Mouse (Mus musculus) CH12.LX (cell line): ENCODE measurements around the gene Fam222a. TPM values are rescaled to one million over a fixed set of nuclear protein-coding genes. Genes with fewer than 3 reads are reported as not detected.

Source experiments
- DNase-seq: peaks from one replicate; pipeline ENCODE4 v3.0.0-alpha.2; 2013; ENCODE audit errors: extremely low read depth
- H3K27ac ChIP-seq: 2 replicates; pipeline ENCODE4 v1.5.1; 2012; ENCODE audit warnings: low read depth, mild to moderate bottlenecking, control low read depth, moderate library complexity; ENCODE audit not compliant: insufficient read depth
- H3K27me3 ChIP-seq: replicated peaks from 2 replicates; pipeline ENCODE3; 2012; ENCODE audit warnings: inconsistent platforms
- H3K36me3 ChIP-seq, 2 experiments: replicated peaks in 1 of 2; 2 replicates each; pipeline versions ENCODE3 to v1.6.1; 2012; ENCODE audit warnings: inconsistent platforms in 1 of 2, low read length in 1 of 2, mild to moderate bottlenecking in 1 of 2, mixed read lengths in 1 of 2, moderate library complexity in 1 of 2; ENCODE audit not compliant: control insufficient read depth in 1 of 2, insufficient read depth in 1 of 2
- H3K4me1 ChIP-seq, 2 experiments: 2 replicates each; pipeline ENCODE4 v1.6.1; 2012; ENCODE audit warnings: inconsistent platforms in 1 of 2, moderate library complexity in 1 of 2; ENCODE audit not compliant: insufficient read depth in 2 of 2, control insufficient read depth in 1 of 2
- H3K4me2 ChIP-seq: 2 replicates; pipeline ENCODE4 v1.6.1; 2012; ENCODE audit warnings: low read depth, mild to moderate bottlenecking, control low read depth; ENCODE audit not compliant: poor library complexity, insufficient read depth, severe bottlenecking
- H3K4me3 ChIP-seq, 3 experiments: fragments of 150-350 bp in 1 of 3; sonication (generic) in 1 of 3; replicated peaks in 1 of 3; 2 replicates each; pipeline versions ENCODE3 to v1.5.1; 2011 to 2012; ENCODE audit warnings: low read depth in 2 of 3, low read length in 2 of 3, mild to moderate bottlenecking in 2 of 3, moderate library complexity in 2 of 3, control low read depth in 1 of 3, improper control_type of control experiment in 1 of 3, inconsistent platforms in 1 of 3, mixed read lengths in 1 of 3; ENCODE audit not compliant: poor library complexity in 1 of 3
- H3K79me2 ChIP-seq: replicated peaks from 2 replicates; pipeline ENCODE4 v1.6.1; 2012; ENCODE audit warnings: mild to moderate bottlenecking, moderate library complexity; ENCODE audit not compliant: control insufficient read depth, poor library complexity, insufficient read depth, severe bottlenecking; ENCODE audit errors: extremely low read depth
- H3K9ac ChIP-seq: 2 replicates; pipeline ENCODE4 v1.6.1; 2012; ENCODE audit warnings: low read depth, mild to moderate bottlenecking, control low read depth, moderate library complexity; ENCODE audit not compliant: insufficient read depth
- H3K9me3 ChIP-seq: replicated peaks from 2 replicates; pipeline ENCODE3; 2012; ENCODE audit warnings: low read length, inconsistent platforms, mixed read lengths
- BHLHE40 ChIP-seq: IDR thresholded peaks from 2 replicates; pipeline ENCODE4 v1.6.1; 2011; ENCODE audit warnings: mild to moderate bottlenecking, low read depth, low read length, improper control_type of control experiment
- CHD2 ChIP-seq: IDR thresholded peaks from 2 replicates; pipeline ENCODE4 v1.6.1; 2011; ENCODE audit warnings: low read length, improper control_type of control experiment
- CTCF ChIP-seq, 2 experiments: IDR thresholded peaks in 1 of 2; conservative IDR thresholded peaks in 1 of 2; 2 replicates each; pipeline ENCODE4 v1.5.1; 2011 to 2012; ENCODE audit warnings: low read depth in 2 of 2, low read length in 2 of 2, improper control_type of control experiment in 1 of 2, inconsistent platforms in 1 of 2, mild to moderate bottlenecking in 1 of 2, moderate library complexity in 1 of 2
- ETS1 ChIP-seq: conservative IDR thresholded peaks from 2 replicates; pipeline ENCODE4 v1.6.1; 2012; ENCODE audit warnings: low read depth, mild to moderate bottlenecking, inconsistent platforms, low read length, improper control_type of control experiment, moderate library complexity
- GABPA ChIP-seq: IDR thresholded peaks from 2 replicates; pipeline ENCODE4 v1.6.1; 2012; ENCODE audit warnings: low read depth, low read length, improper control_type of control experiment, inconsistent platforms; ENCODE audit not compliant: insufficient replicate concordance
- HCFC1 ChIP-seq: IDR thresholded peaks from 2 replicates; pipeline ENCODE4 v1.6.1; 2012; ENCODE audit warnings: low read depth, mild to moderate bottlenecking, inconsistent platforms, low read length, improper control_type of control experiment
- JUN ChIP-seq: IDR thresholded peaks from 2 replicates; pipeline ENCODE4 v1.6.1; 2011; ENCODE audit warnings: low read depth, mild to moderate bottlenecking, low read length, improper control_type of control experiment, moderate library complexity; ENCODE audit not compliant: insufficient read depth
- JUND ChIP-seq: conservative IDR thresholded peaks from 2 replicates; pipeline ENCODE4 v1.6.1; 2011; ENCODE audit warnings: low read depth, low read length, improper control_type of control experiment
- KAT2A ChIP-seq: IDR thresholded peaks from 2 replicates; pipeline ENCODE4 v1.6.1; 2012; ENCODE audit warnings: low read length, improper control_type of control experiment, inconsistent platforms; ENCODE audit not compliant: insufficient replicate concordance
- MAZ ChIP-seq: IDR thresholded peaks from 2 replicates; pipeline ENCODE4 v1.6.1; 2012; ENCODE audit warnings: low read depth, mild to moderate bottlenecking, inconsistent platforms, low read length, improper control_type of control experiment, moderate library complexity
- MYC ChIP-seq: IDR thresholded peaks from 2 replicates; pipeline ENCODE4 v1.6.1; 2011; ENCODE audit warnings: low read depth, mild to moderate bottlenecking, improper control_type of control experiment, low read length
- NELFE ChIP-seq: IDR thresholded peaks from 2 replicates; pipeline ENCODE4 v1.6.1; 2011; ENCODE audit warnings: low read depth, low read length, improper control_type of control experiment
- PAX5 ChIP-seq: IDR thresholded peaks from 2 replicates; pipeline ENCODE4 v1.6.1; 2012; ENCODE audit warnings: low read length, inconsistent platforms, mixed read lengths
- POLR2AphosphoS2 ChIP-seq: IDR thresholded peaks from 2 replicates; pipeline ENCODE4 v1.6.1; 2011; ENCODE audit warnings: low read depth, low read length, improper control_type of control experiment
- RAD21 ChIP-seq: IDR thresholded peaks from 2 replicates; pipeline ENCODE4 v1.6.1; 2011; ENCODE audit warnings: low read depth, mild to moderate bottlenecking, low read length, improper control_type of control experiment, moderate library complexity
- RCOR1 ChIP-seq: conservative IDR thresholded peaks from 2 replicates; pipeline ENCODE4 v1.6.1; 2012; ENCODE audit warnings: low read depth, mild to moderate bottlenecking, inconsistent platforms, low read length, improper control_type of control experiment
- SIN3A ChIP-seq: IDR thresholded peaks from 2 replicates; pipeline ENCODE4 v1.6.1; 2012; ENCODE audit warnings: low read length, improper control_type of control experiment, inconsistent platforms
- SMC3 ChIP-seq: IDR thresholded peaks from 2 replicates; pipeline ENCODE4 v1.6.1; 2011; ENCODE audit warnings: low read depth, low read length, improper control_type of control experiment
- TBP ChIP-seq: conservative IDR thresholded peaks from 2 replicates; pipeline ENCODE4 v1.6.1; 2011; ENCODE audit warnings: low read depth, low read length, improper control_type of control experiment
- UBTF ChIP-seq: IDR thresholded peaks from 2 replicates; pipeline ENCODE4 v1.6.1; 2012; ENCODE audit warnings: low read depth, mild to moderate bottlenecking, inconsistent platforms, low read length, improper control_type of control experiment, moderate library complexity
- dilution Hi-C: fragments of 300-500 bp; cut with MboI; formaldehyde crosslinking; loops from 2 replicates; pipeline ENCODE4 v1.14.3; 2020; ENCODE audit warnings: low sequenced_read_pairs; ENCODE audit not compliant: extremely low pct_unique_long_range_greater_than_20kb, extremely low pct_ligation_motif_present
- in situ Hi-C: fragments of 300-500 bp; cut with MboI; formaldehyde crosslinking; loops from 3 replicates; pipeline ENCODE4 v1.14.3; 2019; ENCODE audit warnings: low sequenced_read_pairs, low pct_ligation_motif_present, low pct_unique_long_range_greater_than_20kb, mixed read lengths
- polyA plus RNA-seq: library from polyadenylated mRNA; unstranded; fragments of >175 nt; gene quantifications from 2 replicates; pipeline ENCODE4 v1.2.1, GENCODE M21; 2012; ENCODE audit warnings: low read depth; ENCODE audit not compliant: insufficient read length
- total RNA-seq, 2 experiments: library from RNA; depleted of rRNA; stranded (reverse); fragments of 300-350 nt in 1 of 2; fragments of >200 nt in 1 of 2; gene quantifications; 2 replicates each; pipeline ENCODE4 v1.2.3; 2012 to 2014

The Fam222a gene
- total and polyA plus RNA-seq, 3 experiments, result 0.13 TPM; not detected in 2

DNA sequence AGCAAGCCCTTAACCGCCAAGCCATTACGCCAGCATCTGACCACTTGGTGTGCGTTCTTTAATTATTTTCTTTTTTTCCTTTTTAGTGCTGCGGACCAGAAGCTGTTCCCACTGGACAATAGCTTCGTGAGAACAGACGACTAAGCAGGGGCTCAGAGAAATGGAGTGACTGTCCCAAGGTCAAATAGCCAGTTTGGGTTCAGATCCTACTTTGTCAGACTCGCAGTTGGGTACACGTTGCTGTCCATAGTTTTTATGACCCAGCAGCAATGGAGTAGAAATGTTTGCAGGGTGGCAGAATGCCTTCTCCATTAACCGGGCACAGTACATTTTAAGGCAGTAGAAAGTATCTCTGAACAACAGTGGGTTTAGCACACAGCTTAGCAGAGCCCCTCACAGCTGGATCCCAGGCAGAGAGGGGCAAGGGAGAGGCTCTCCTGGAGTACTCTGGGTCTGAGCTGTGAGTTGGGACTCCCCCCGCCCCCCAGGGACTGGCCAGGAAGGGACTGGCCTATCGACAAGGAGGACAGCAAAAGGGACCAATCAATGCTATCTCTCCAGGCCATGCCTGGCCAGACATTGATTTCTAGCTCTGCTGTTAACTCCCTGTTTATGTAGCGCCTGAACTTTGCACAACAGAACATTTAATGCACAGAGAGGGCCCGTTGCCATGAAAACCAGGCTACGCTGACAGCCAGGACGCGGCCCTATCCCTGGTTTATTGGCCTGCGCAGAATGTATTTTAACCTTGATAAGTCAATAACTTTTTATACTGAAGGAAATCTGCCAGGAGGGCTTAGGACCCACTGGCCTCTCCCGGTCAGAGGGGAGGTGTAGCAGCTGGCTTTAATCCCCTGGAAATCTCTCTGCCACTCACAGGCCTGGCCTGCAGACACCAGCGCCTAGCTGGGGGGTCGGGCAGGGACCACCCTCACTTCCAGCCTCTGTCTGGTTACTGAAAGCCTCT, 9.8 kb upstream of the Fam222a start:
- H3K9ac ChIP-seq, result no peak overlapping the region
- H3K4me3 ChIP-seq, result no peak overlapping the region
- no peak overlapping the region for H3K27ac ChIP-seq
- H3K36me3 ChIP-seq, result no peaks in the 10 kb centered on the region
- H3K27me3 ChIP-seq, result peaks cover 58% of the 10 kb centered on the region
- no peak for DNase-seq
- no peaks in the 10 kb centered on the region for H3K79me2 ChIP-seq
- dilution Hi-C loops (no loop called here), in situ Hi-C loops (no loop called here)
- H3K9me3 ChIP-seq, result peaks cover 22% of the 10 kb centered on the region
- TF ChIP-seq MAZ (no peak), ETS1 (no peak), UBTF (no peak), SIN3A (no peak), JUN (no peak), MYC (no peak), POLR2AphosphoS2 (no peak), JUND (no peak), TBP (no peak), PAX5 (no peak), BHLHE40 (no peak), RAD21 (no peak), CTCF (conservative IDR thresholded peaks at IDR 0.05 in 1 of 2, IDR thresholded peaks at IDR 0.05 in 1 of 2; ENCODE audit: low read depth in 2 of 2, low read length in 2 of 2) (no peak), SMC3 (no peak), KAT2A (no peak), HCFC1 (no peak), GABPA (no peak), CHD2 (no peak), RCOR1 (no peak)
- peaks cover 4 to 10% of the 10 kb centered on the region in 2 experiments for H3K4me1 ChIP-seq
- H3K4me2 ChIP-seq, result no peak overlapping the region

- dilution Hi-C loops, result no loop called here
- Histone ChIP-seq H3K9me3 (peaks cover 28% of the 10 kb centered on the region), H3K27ac (no peak overlapping the region), H3K4me3 (no peak overlapping the region), H3K9ac (no peak overlapping the region), H3K4me2 (no peak overlapping the region; the same call in 1 of the 2 replicates), H3K36me3 (no peaks in the 10 kb centered on the region), H3K4me1 (no peaks in the 10 kb centered on the region; a peak in 1 of 4 replicates), H3K79me2 (no peaks in the 10 kb centered on the region), H3K27me3 (peaks cover 55% of the 10 kb centered on the region)
- TF ChIP-seq CTCF (conservative IDR thresholded peaks at IDR 0.05 in 1 of 2, IDR thresholded peaks at IDR 0.05 in 1 of 2; ENCODE audit: low read depth in 2 of 2, low read length in 2 of 2), result no peak
- TF ChIP-seq NELFE, result no peak
- TF ChIP-seq CHD2, result peak; percentile 38; the same call in 1 of the 2 replicates
- no peak for DNase-seq
- in situ Hi-C loops, result loop anchor here (5.0 kb wide), 1 partner anchor 108 kb away; no protein-coding TSS in a partner anchor
Observed at GRCm38 (mm10) chr5:114560533-114560936, 7.3 kb upstream of the Fam222a start.
